Mouse (Mus musculus): ENCODE measurements around the gene Apol9b.
"Not testable (repeated sequence)": the region's sequence is repeated elsewhere in the genome, so short reads cannot be mapped to it uniquely, and the experiment has no call there.

- not testable (repeated sequence) for TF ChIP-seq EP300 (optimal IDR thresholded peaks at IDR 0.05); CTCF (IDR thresholded peaks at IDR 0.05; ENCODE audit: low read depth)
Measured at GRCm38 (mm10) chr15:77725393-77726020, 3.3 kb upstream of the Apol9b start.

Data from stomach, postnatal 0 days (tissue).